Mouse (Mus musculus) liver, postnatal 0 days (tissue): ENCODE results near the gene Gtf2h3.

ENCODE experiments used
- CTCF ChIP-seq: sonication (generic); IDR thresholded peaks from 2 replicates; pipeline ENCODE4 v1.5.1; 2016; ENCODE audit warnings: antibody characterized with exemption, low read depth
- EP300 ChIP-seq: IDR thresholded peaks from 2 replicates; pipeline ENCODE4 v1.6.1; 2016; ENCODE audit warnings: antibody characterized with exemption, low read depth, mild to moderate bottlenecking

GRCm38 (mm10) chr5:124598224-124599174 is 19.6 kb downstream of the Gtf2h3 start:
- TF ChIP-seq CTCF, result no peak
- no peak for TF ChIP-seq EP300
